Mouse (Mus musculus) erythroblast, embryonic 14.5 days (primary cell): ENCODE data around the gene Prkce.

ENCODE experiments used
- GATA1 ChIP-seq: IDR thresholded peaks from 2 replicates; pipeline ENCODE4 v1.6.1; 2012; ENCODE audit warnings: low read length, inconsistent platforms, mixed read lengths
- TAL1 ChIP-seq: IDR thresholded peaks from 3 replicates; pipeline ENCODE4 v1.6.1; 2012; ENCODE audit warnings: low read length, inconsistent platforms, mixed read lengths

DNA sequence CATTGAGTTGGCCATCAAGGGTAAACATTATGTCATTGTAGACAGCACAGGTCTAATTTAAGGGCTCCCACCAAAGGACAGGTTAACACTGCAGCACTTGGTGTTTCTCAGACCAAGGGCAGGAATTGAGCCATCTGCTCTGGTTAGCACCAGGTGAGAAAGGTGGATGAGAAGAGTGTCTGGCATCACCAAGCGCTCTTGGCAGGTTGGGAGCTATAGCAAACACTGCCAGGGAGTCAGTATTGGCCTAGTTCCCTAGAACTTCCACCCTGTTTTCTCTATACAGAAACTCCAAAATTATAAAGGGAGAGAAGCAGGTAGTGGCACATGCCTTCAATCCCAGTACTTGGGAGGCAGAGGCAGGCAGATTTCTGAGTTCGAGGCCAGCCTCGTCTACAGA lies 479.6 kb downstream of the Prkce start:
- TF ChIP-seq GATA1 (no peak), TAL1 (no peak)
